Mouse (Mus musculus): Measurements from ENCODE around the gene Mpst.

DNA sequence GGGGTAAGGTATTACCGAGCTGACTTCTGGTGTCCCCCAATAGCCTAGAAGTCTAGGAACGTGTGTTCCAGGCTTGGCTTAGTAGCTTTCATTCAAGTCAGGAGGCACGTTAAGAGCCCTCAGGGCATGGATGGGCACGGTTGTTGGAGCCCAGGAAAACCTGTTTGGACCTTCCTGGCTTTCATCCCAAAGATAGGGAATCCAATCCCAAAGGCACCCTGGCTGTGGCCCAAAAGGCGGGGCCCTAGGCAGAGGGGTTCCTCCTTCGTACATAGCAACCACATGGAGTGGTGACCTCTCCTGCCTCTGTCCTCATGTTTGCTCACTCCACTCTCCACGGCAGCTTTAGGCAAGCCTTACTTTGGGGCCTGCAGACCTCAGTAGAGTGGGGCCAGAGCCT is 3.8 kb upstream of the Mpst start:
- no peak for TF ChIP-seq CTCF (conservative IDR thresholded peaks at IDR 0.05; ENCODE audit: low read length)
- no peak for TF ChIP-seq NANOG (IDR thresholded peaks at IDR 0.05; ENCODE audit: borderline replicate concordance, low read length)

All from E14TG2a.4 (cell line).